Mouse (Mus musculus): Measurements from ENCODE around the gene Oprd1. TPM values are rescaled to one million over a fixed set of nuclear protein-coding genes. Genes with fewer than 3 reads are reported as not detected.

Gene Oprd1
- polyA plus RNA-seq, 1 experiment from 2014 or later = not detected

DNA sequence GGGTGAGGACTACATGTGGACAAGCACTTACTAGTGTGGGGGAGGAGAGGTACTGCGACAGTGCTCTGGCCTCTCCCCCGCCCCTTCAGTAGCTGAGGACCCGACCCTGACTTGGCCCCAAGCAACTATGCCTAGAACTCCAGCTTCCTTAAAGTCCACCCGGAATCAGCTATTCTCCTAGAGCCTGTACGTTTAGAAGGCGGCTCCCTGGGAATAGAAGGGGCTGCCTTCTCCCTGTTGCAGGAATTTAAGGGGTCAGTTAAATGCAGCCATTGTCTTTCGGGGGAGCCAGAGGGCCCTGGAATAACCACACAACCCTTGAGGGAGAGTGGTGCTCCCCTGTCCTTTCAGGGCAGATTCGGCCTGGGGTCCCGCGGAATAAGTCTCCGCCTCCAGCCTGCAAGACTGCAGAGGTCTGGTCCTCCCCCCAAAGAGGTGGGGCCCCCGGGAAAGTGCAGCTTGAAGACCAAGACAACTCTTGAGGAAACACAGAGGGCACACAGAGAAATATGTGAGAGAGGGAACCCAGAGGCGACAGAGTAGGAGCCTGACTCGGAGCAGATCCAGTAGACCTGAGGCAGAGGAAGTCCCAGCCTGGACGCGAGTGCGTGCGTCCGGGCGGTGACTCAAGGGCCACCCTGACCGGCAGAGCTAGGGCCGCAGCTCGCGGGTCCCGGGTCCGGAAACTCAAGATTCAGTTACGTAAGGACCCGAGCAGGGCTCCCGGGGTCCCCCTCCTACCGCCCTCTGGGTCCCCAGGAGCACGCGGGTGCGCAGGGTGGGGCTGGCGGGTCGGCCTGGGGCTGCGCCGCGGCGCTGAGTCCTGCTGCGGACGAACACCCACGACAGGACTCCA, 70.0 kb downstream of the Oprd1 start, which contains the start of gene Gm10300:
Gene Gm10300 (plus strand): TSS at position 621 of the 856 bp plus-strand sequence.
- DNase-seq (ENCODE audit: extremely low spot score, low spot score) = peak; percentile 55
- peaks cover 67% of the 10 kb centered on the region for H3K4me1 ChIP-seq
- H3K4me3 ChIP-seq = peak within 1 kb of the TSS; percentile 87
- no peaks in the 10 kb centered on the region for H3K36me3 ChIP-seq (replicated peaks)
- under 1% methylated on average over 42 of the region's 42 CpGs for WGBS
- peak within 1 kb of the TSS; percentile 83 for H3K27ac ChIP-seq
- H3K27me3 ChIP-seq (ENCODE audit: poor library complexity, severe bottlenecking) = peaks cover 86% of the 10 kb centered on the region
- H3K9me3 ChIP-seq = no peaks in the 10 kb centered on the region

DNA sequence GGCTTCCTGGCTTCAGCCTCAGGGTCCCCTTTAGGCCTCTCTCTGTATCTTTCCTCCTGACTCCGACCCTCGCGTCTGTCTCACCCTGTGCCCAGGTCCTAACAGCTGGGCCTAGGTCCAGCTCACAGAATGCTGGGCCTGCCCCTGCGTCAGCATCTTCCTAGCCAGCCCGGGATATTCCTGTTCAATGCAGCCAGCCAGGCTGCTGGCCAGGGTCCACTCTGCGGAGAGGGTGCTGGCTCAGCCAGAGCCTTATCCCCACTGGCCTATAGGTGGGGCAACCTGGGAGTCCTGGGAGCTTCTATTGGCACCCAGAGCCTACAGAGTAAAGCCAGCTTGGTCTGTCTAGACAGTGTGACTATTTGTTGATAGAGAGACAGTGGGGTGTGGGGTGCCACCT, 71.3 kb downstream of the Oprd1 start:
- H3K4me1 ChIP-seq = peaks cover 58% of the 10 kb centered on the region
- H3K27me3 ChIP-seq (ENCODE audit: poor library complexity, severe bottlenecking) = peaks cover 73% of the 10 kb centered on the region
- H3K27ac ChIP-seq = peak overlapping the region; percentile 83; the same call in 1 of the 2 replicates

DNA sequence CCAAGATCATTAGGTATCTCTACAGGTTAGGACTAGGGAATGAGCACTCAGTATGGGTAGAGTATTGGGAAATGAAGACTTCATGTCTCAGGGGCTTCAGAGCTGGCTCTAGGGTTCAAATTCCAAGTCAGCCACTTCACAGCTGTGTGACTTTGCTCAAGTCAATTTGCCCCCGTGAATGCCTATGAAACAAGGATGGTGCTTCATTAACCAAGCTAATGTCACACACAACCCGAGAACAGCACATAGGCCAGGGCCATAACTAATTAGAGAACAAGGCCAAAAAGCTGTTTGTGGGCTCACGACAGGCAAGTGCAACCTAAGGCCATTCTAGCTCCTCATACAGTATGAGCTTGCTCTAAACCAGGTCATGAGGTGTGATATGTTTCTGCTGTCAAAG, 72.1 kb downstream of the Oprd1 start:
- Histone ChIP-seq H3K9me3 (no peaks in the 10 kb centered on the region), H3K4me1 (peaks cover 51% of the 10 kb centered on the region), H3K4me3 (no peak overlapping the region), H3K27me3 (ENCODE audit: poor library complexity, severe bottlenecking) (peaks cover 65% of the 10 kb centered on the region), H3K27ac (no peak overlapping the region), H3K36me3 (replicated peaks) (no peaks in the 10 kb centered on the region)
- 79% methylated on average over 3 of the region's 3 CpGs for WGBS
- no peak for DNase-seq (ENCODE audit: extremely low spot score, low spot score)

More for the DNA sequence above, 71.3 kb downstream of the Oprd1 start:
- 58% methylated on average over 6 of the region's 6 CpGs for WGBS
- Histone ChIP-seq H3K9me3 (no peaks in the 10 kb centered on the region), H3K4me3 (peak overlapping the region; percentile 87), H3K36me3 (replicated peaks) (no peaks in the 10 kb centered on the region)
- DNase-seq (ENCODE audit: extremely low spot score, low spot score) = no peak

DNA sequence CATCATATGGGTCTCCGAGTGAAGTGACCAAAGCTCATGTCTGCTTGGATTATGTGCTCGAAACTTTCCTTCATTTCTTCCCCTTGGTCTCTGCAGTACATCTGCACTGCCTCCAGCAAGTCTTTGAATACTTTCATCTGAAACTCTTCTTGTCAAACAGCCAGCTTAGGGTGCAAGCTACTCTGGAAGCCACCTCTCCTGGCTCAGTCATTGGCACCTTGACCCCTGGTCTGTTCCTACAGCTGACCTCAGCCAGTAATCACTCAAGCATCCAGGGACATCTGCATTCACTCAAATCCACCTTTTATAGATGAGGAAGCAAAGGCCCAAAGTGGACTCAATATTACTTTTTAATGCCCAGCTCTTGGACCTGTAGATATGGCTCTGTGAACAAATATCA, 72.6 kb downstream of the Oprd1 start:
- WGBS = 99% methylated on average over 2 of the region's 2 CpGs
- Histone ChIP-seq H3K9me3 (no peaks in the 10 kb centered on the region), H3K27me3 (ENCODE audit: poor library complexity, severe bottlenecking) (peaks cover 60% of the 10 kb centered on the region), H3K27ac (no peak overlapping the region), H3K4me1 (peaks cover 49% of the 10 kb centered on the region), H3K4me3 (no peak overlapping the region), H3K36me3 (replicated peaks) (no peaks in the 10 kb centered on the region)
- DNase-seq (ENCODE audit: extremely low spot score, low spot score) = no peak

DNA sequence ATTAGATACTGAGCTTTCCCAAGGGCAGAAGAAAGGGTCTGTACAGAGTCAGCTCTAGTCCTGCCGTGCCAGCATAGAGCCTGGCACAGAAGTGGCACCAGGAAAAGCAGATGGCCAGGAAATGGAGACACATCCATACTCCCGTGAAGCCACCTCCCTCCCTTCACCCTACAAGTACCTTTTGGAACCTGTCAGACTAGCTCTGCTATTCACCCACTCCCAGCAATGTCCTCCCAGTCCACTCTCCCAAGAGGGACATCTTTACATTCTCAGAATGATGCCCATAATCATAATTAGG, 76.4 kb downstream of the Oprd1 start:
- H3K27ac ChIP-seq = no peak overlapping the region
- H3K9me3 ChIP-seq = no peaks in the 10 kb centered on the region
- peaks cover 26% of the 10 kb centered on the region for H3K4me1 ChIP-seq
- no peaks in the 10 kb centered on the region for H3K36me3 ChIP-seq (replicated peaks)
- DNase-seq (ENCODE audit: extremely low spot score, low spot score) = no peak
- H3K27me3 ChIP-seq (ENCODE audit: poor library complexity, severe bottlenecking) = peaks cover 27% of the 10 kb centered on the region
- H3K4me3 ChIP-seq = no peak overlapping the region
- WGBS = 82% methylated on average over 2 of the region's 2 CpGs

DNA sequence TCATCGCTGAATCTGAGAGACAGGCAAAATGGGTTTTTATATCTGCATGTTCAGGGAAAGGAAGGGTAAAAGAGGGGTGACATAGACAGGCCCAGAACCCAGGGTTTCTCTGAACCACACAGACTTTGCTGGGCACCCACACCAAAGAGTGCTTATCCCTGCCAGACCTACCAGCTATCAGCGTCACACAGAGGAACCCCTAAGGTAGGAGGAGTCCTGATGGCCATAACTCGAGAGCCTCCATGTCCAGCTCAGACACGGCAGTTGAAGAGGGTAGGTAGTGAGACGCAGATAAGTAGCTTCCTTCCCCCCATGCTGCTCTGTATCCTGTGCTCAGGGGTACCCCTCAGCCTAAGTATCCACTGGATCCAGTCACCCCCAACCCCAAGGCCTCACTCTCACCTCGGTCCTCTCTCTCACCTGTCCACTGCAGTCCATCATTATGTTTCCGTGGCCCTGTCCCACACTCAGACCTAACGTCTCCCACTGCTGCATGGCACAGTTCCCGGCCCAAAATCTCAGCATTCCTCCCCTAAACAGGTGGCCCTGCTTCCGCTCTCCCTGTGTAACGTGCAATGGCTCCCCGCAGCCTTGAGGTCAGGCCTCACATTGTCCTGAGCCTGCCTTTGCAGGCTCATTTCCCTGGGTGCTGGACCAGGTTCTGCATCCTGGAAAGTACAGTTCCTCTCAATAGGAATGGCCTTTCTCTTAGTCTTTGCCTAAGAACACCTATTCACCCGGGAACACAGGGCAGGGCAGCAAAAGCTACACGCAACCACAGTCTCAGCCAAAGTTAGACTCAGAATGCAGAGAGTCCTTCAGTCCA, 77.0 kb downstream of the Oprd1 start:
- DNase-seq (ENCODE audit: extremely low spot score, low spot score) = no peak
- H3K4me3 ChIP-seq = no peak overlapping the region
- no peaks in the 10 kb centered on the region for H3K36me3 ChIP-seq (replicated peaks)
- 89% methylated on average over 14 of the region's 14 CpGs for WGBS
- peaks cover 22% of the 10 kb centered on the region for H3K27me3 ChIP-seq (ENCODE audit: poor library complexity, severe bottlenecking)
- H3K9me3 ChIP-seq = no peaks in the 10 kb centered on the region
- peaks cover 27% of the 10 kb centered on the region for H3K4me1 ChIP-seq
- H3K27ac ChIP-seq = no peak overlapping the region

DNA sequence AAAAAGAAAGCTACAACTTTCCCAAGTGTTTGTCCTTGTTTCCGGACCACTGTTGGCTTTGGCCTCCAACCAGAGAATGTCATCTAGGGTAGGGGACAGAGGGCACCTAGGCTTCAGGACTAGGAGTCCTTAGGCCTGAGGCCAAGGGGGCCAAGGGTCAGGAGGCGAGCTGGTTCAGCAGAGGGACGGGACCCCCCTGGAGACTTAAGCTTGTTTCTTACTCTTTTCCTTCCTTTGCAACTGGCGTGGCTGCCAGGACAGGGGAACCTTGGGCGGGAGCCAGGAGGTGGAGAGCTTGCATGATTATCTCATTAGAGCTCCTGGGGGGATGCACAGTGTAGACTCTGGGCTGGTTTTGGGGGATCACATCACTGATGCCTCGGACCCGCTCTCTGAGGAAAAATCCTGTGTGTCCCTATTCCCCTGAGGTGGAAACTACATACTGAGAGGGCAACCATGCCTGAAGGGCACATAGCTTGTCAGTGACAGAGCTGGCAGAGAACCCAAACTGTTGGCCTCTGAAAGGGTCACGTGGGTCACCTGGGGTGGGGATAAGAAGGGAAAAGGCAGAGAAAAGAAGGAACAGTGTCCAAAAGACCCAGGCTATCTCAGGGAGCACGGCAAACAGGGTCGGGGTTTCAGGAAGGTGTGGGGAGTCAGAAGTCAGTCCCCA, 78.0 kb downstream of the Oprd1 start:
- Histone ChIP-seq H3K4me3 (no peak overlapping the region), H3K9me3 (no peaks in the 10 kb centered on the region), H3K36me3 (replicated peaks) (no peaks in the 10 kb centered on the region), H3K27ac (peak overlapping the region; percentile 9; the same call in 1 of the 2 replicates), H3K27me3 (ENCODE audit: poor library complexity, severe bottlenecking) (peaks cover 11% of the 10 kb centered on the region; the same call in 1 of the 2 replicates), H3K4me1 (peaks cover 28% of the 10 kb centered on the region)
- WGBS = 63% methylated on average over 10 of the region's 10 CpGs
- no peak for DNase-seq (ENCODE audit: extremely low spot score, low spot score)

DNA sequence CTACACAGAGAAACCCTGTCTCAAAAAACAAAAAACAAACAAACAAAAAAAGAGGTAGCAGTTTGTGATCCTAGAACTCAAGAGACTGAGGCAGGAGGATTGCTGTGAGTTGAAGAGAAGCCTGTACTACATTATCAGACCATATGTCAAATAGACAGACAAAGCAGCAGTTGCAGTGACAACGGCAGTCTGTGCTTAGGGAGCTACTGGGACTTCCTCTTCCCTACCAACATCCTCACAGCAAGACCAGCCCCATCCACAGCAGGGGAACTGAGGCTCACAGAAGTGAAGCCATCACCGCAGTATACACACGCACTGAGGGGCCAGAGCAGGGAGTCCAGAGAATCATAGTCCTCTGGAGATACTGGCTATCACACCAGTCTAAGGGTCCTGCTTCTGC, 78.7 kb downstream of the Oprd1 start:
- H3K27me3 ChIP-seq (ENCODE audit: poor library complexity, severe bottlenecking) = peaks cover 5% of the 10 kb centered on the region; the same call in 1 of the 2 replicates
- no peaks in the 10 kb centered on the region for H3K36me3 ChIP-seq (replicated peaks)
- no peak for DNase-seq (ENCODE audit: extremely low spot score, low spot score)
- 83% methylated on average over 3 of the region's 3 CpGs for WGBS
- no peak overlapping the region for H3K4me3 ChIP-seq
- H3K4me1 ChIP-seq = peaks cover 26% of the 10 kb centered on the region
- H3K9me3 ChIP-seq = no peaks in the 10 kb centered on the region
- H3K27ac ChIP-seq = 0 out of 2 replicates have a peak overlapping the region, but pooled peaks have one; percentile 9

DNA sequence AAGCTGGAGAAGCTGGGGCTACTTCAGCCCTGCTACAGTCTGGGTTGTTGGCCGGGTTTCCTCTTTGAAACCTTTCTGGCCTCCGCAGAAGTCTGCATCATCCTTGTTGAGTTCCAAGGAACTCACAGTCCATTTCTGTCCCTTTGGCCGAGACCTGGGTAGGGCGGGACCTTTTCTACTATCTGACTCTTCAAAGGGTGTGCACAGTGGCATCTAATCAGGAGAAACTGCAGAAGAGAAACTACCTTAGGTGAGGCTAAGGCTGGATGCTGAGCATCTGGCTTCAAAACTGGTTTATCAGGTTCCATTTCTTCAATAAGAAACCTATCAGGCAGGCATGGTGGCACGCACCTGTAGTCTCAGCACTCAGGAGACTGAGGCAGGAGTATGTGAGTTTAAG, 79.7 kb downstream of the Oprd1 start:
- no peaks in the 10 kb centered on the region for H3K9me3 ChIP-seq

DNA sequence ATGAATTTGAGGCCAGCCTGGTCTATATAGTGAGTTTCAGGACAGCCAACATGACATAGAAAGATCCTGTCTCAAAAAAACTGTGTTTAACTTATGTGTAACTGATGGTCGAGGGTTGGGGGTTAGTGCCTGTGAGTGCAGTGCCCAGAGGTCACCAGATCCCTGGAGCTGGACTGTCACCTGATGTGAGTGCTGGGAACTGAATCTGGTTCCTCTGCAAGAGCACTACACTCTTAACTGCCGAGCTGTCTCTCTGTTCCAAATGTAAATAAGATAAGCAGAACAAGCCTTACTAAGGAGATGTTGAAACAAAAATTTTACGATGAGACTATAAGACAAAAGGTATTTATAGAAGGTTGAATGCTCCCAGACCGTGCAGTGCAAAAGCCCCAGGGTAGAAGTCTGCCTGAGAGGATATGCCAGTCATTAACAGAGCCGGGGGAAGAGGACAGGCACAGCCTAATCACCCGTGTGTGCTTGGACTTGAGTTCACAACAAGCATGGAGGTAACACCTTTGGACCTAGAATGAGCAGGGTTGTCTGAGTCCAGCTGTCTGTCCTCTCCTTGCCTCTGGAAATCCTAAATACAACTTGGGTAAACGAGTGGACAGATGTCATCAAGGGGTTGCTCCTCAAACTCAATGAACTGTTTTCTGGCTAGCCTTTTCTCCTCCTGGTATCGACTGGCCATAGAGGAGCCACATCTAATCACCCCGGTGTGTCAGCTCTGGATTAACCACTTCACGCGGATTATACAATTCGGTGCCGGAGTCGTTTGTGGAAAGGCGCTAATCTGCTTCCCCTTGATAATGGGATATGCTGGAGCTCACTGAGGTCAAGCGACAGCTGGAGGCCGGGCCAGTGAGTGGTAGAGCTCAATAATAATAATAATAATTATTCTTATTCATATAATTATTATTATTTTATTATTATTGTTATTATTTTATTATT, 81.1 kb downstream of the Oprd1 start:
- peaks cover 21% of the 10 kb centered on the region for H3K4me1 ChIP-seq
- no peaks in the 10 kb centered on the region; the same call in 1 of the 2 replicates for H3K27me3 ChIP-seq (ENCODE audit: poor library complexity, severe bottlenecking)
- no peak overlapping the region for H3K4me3 ChIP-seq
- WGBS = 80% methylated on average over 17 of the region's 17 CpGs
- no peak overlapping the region for H3K27ac ChIP-seq
- H3K36me3 ChIP-seq (replicated peaks) = no peaks in the 10 kb centered on the region
- no peak for DNase-seq (ENCODE audit: extremely low spot score, low spot score)
- H3K9me3 ChIP-seq = no peaks in the 10 kb centered on the region

More for the DNA sequence above, 79.7 kb downstream of the Oprd1 start:
- no peak overlapping the region for H3K4me3 ChIP-seq
- H3K27me3 ChIP-seq (ENCODE audit: poor library complexity, severe bottlenecking) = no peaks in the 10 kb centered on the region; the same call in 1 of the 2 replicates
- no peak for DNase-seq (ENCODE audit: extremely low spot score, low spot score)
- no peak overlapping the region for H3K27ac ChIP-seq
- peaks cover 23% of the 10 kb centered on the region for H3K4me1 ChIP-seq
- 92% methylated on average over 5 of the region's 5 CpGs for WGBS
- H3K36me3 ChIP-seq (replicated peaks) = no peaks in the 10 kb centered on the region

DNA sequence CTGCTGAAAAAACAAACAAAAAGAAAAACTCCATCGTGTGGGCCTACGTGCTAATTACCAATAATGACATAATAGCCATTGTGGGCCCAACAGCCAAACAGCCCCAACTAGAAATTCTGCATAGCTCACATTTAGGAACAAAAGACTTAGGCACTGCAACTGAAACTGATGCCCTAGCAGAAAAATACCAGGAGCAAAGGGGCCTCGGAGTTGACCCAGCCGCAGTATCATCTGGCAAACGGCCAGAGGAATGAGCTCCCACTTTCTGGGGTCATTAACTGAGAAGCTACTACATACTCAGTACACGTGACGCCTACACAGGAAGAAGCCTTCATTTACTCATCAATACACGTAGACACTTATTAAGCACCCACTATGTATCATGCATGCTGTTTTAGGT, 82.0 kb downstream of the Oprd1 start:
- 84% methylated on average over 8 of the region's 8 CpGs for WGBS
- H3K27me3 ChIP-seq (ENCODE audit: poor library complexity, severe bottlenecking) = no peaks in the 10 kb centered on the region; the same call in 1 of the 2 replicates

More for the DNA sequence above, 82.0 kb downstream of the Oprd1 start:
- Histone ChIP-seq H3K36me3 (replicated peaks) (no peaks in the 10 kb centered on the region), H3K27ac (no peak overlapping the region), H3K4me1 (peaks cover 20% of the 10 kb centered on the region), H3K9me3 (no peaks in the 10 kb centered on the region), H3K4me3 (no peak overlapping the region)
- DNase-seq (ENCODE audit: extremely low spot score, low spot score) = no peak

Measured in forebrain, embryonic 10.5 days (tissue).